Mouse (Mus musculus) hindbrain, embryonic 14.5 days (tissue): Measurements from ENCODE around the gene Wrap53. TPM values are rescaled to one million over a fixed set of nuclear protein-coding genes. Genes with fewer than 3 reads are reported as not detected.

Experiments
- ATAC-seq: fragments of 200-750 bp; cut with Nextera tagmentation; 2 replicates; pipeline ENCODE4 v1.8.0; 2017; ENCODE audit warnings: moderate number of reproducible peaks, mild to moderate bottlenecking, moderate TSS enrichment, moderate library complexity; ENCODE audit not compliant: low FRiP score
- DNase-seq: peaks from one replicate; pipeline ENCODE4 v3.0.0-alpha.2; 2015; ENCODE audit warnings: low spot score
- H3K27ac ChIP-seq: fragments of 300-500 bp; sonication (generic); 2 replicates; pipeline ENCODE4 v1.5.1; 2014; ENCODE audit warnings: mild to moderate bottlenecking, moderate library complexity
- H3K27me3 ChIP-seq: fragments of 300-500 bp; sonication (generic); 2 replicates; pipeline ENCODE4 v1.6.1; 2014; ENCODE audit warnings: mild to moderate bottlenecking, low read length, mixed read lengths; ENCODE audit not compliant: control insufficient read depth, insufficient read depth
- H3K36me3 ChIP-seq: fragments of 300-500 bp; sonication (generic); replicated peaks from 2 replicates; pipeline ENCODE4 v1.6.1; 2014; ENCODE audit not compliant: control insufficient read depth, insufficient read depth
- H3K4me1 ChIP-seq: fragments of 300-500 bp; sonication (generic); replicated peaks from 2 replicates; pipeline ENCODE4 v1.6.1; 2014; ENCODE audit warnings: antibody characterized with exemption, low read length, mixed read lengths; ENCODE audit not compliant: control insufficient read depth, insufficient read depth
- H3K4me2 ChIP-seq: fragments of 300-500 bp; sonication (generic); replicated peaks from 2 replicates; pipeline ENCODE4 v1.6.1; 2014; ENCODE audit warnings: mild to moderate bottlenecking, moderate library complexity
- H3K4me3 ChIP-seq: fragments of 300-500 bp; sonication (generic); replicated peaks from 2 replicates; pipeline ENCODE4 v1.5.1; 2014; ENCODE audit warnings: mild to moderate bottlenecking, low read length
- H3K9ac ChIP-seq: fragments of 300-500 bp; sonication (generic); 2 replicates; pipeline ENCODE4 v1.6.1; 2014
- H3K9me3 ChIP-seq: fragments of 300-500 bp; sonication (generic); 2 replicates; pipeline ENCODE4 v1.6.1; 2016; ENCODE audit warnings: low read length; ENCODE audit not compliant: control insufficient read depth
- WGBS: fragments of 180-500 bp; shearing (Covaris S2); extraction: QIAGEN DNeasy Blood & Tissue Kit; methylation state at CpG from one replicate; pipeline ENCODE4 v1.1.7; 2014; 5-methylcytosine and 5-hydroxymethylcytosine counted together
- polyA plus RNA-seq: library from polyadenylated mRNA; unstranded; fragments of >200 nt; fragmentation: Nextera tagmentation; extraction: Ambion mirVana; gene quantifications from 2 replicates; pipeline ENCODE4 v1.2.1, GENCODE M21; 2014

Wrap53 gene
- polyA plus RNA-seq, 1 experiment from 2014 or later, result 16.8 TPM

DNA sequence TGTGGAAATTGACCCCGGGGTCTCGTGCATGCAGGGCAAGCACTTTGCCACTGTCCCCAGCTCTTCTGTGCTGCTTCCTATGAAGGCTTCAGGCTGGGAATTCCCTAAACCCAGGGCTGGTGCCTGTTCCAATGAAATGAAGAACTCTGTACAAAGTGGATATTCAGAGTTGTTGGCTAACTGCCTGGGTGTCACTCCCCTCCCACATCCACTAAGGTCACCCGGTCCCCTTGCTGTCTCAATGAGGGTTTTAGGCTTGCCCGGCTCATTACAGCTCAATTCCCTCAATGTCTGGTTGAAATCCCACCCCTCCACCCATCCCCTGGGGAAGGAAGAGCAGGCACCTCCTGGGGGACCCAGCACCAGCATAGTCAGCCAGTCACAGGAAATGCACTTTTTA is 60.1 kb downstream of the Wrap53 start:
- no peak overlapping the region for H3K9ac ChIP-seq
- DNase-seq, result no peak
- H3K9me3 ChIP-seq, result no peaks in the 10 kb centered on the region
- no peak overlapping the region for H3K4me3 ChIP-seq
- WGBS, result 76% methylated on average over 4 of the region's 4 CpGs
- no peaks in the 10 kb centered on the region for H3K4me1 ChIP-seq
- no peaks in the 10 kb centered on the region for H3K36me3 ChIP-seq
- no peaks in the 10 kb centered on the region for H3K27me3 ChIP-seq
- H3K27ac ChIP-seq, result no peak overlapping the region
- H3K4me2 ChIP-seq, result no peak overlapping the region
- ATAC-seq, result no peak

DNA sequence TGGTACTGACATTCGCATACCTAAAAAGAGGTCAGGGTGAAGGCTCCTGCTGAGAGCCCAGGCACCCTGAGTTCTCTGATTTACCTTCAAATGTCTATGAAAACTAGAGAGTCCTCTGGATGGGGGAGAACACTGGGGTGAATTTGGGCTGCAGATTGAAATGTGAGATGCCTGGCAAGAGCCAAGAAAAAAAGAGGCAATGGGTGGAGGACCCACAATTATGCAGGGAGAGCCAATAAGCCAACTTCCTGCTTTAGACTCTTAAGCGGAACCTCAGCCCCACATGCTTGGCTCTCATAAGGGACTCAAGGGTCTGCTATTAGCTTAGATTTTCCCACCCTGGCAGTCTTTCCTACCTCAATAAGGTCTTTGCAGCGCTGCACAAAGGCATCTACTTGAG is 63.4 kb downstream of the Wrap53 start:
- ATAC-seq, result no peak
- 82% methylated on average over 3 of the region's 3 CpGs for WGBS
- Histone ChIP-seq H3K9ac (no peak overlapping the region), H3K4me1 (no peaks in the 10 kb centered on the region), H3K36me3 (no peaks in the 10 kb centered on the region), H3K9me3 (no peaks in the 10 kb centered on the region), H3K4me3 (no peak overlapping the region), H3K27ac (no peak overlapping the region), H3K4me2 (no peak overlapping the region), H3K27me3 (no peaks in the 10 kb centered on the region)
- no peak for DNase-seq

DNA sequence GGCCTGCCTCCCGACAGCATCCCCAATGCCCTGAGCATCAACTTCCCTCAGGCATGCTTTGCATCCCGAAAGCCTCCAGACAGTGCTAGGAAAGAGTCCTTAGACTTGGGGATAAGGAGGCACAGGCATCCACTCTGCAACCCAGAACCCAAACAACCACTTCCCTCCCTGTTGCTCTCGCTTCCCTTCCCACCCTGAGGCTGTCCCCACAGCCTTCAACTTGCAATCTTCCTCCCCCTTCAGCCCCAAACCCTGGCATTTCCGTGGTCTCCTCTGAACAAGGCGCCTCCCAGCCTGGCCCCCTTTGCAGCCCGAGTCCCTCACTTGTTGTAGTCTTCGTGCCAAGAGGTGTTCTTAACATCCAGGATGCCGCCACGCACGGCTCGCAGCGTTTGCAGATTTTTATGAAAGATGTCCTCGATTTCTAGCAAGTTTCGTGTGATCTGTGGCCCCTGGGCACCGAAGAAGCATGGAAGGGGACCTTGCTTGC is 63.9 kb downstream of the Wrap53 start:
- DNase-seq (no peak), ATAC-seq (no peak)
- H3K4me1 ChIP-seq, result no peaks in the 10 kb centered on the region
- H3K9me3 ChIP-seq, result no peaks in the 10 kb centered on the region
- no peak overlapping the region for H3K4me3 ChIP-seq
- H3K27me3 ChIP-seq, result no peaks in the 10 kb centered on the region
- H3K36me3 ChIP-seq, result no peaks in the 10 kb centered on the region
- no peak overlapping the region for H3K4me2 ChIP-seq
- H3K9ac ChIP-seq, result no peak overlapping the region
- no peak overlapping the region for H3K27ac ChIP-seq
- 73% methylated on average over 15 of the region's 15 CpGs for WGBS

DNA sequence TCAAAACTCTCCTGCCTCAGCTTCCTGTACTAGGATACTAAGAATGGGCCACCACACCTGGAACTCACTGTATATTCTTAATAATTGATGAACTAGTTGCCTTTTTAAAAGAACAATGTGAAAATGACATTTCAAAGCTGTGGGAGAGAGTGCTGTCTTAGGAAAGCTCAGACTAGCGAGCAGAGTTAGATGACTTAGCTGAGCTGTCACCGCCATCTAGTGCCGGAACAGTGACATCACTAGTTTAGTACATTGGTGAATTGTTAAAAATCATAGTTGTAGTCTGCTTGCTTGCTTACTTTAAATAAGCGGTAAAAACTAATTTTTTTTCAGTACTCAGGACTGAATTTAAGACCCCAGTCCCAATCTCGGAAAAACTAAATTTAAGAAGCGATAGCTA is 66.2 kb downstream of the Wrap53 start:
- Histone ChIP-seq H3K27me3 (no peaks in the 10 kb centered on the region), H3K36me3 (no peaks in the 10 kb centered on the region), H3K9ac (no peak overlapping the region), H3K4me1 (no peaks in the 10 kb centered on the region), H3K4me3 (no peak overlapping the region), H3K27ac (no peak overlapping the region), H3K4me2 (no peak overlapping the region), H3K9me3 (no peaks in the 10 kb centered on the region)
- DNase-seq (peak; percentile 84), ATAC-seq (no peak)
- 11% methylated on average over 6 of the region's 6 CpGs for WGBS

Other genes with a start within 250 kb of the Wrap53 start
- 224 and 231 TPM in 2 replicates for gene Rnf227, start 239.8 kb downstream of the Wrap53 start, polyA plus RNA-seq
- gene Chd3, start 210.8 kb downstream of the Wrap53 start, polyA plus RNA-seq, result 67.5 and 76.6 TPM in 2 replicates
- gene Naa38, start 184.8 kb downstream of the Wrap53 start, polyA plus RNA-seq, result 117 and 130 TPM in 2 replicates
- 23.9 and 26.7 TPM in 2 replicates for gene Cyb5d1, start 184.6 kb downstream of the Wrap53 start, polyA plus RNA-seq
- gene Tmem88, start 182.0 kb downstream of the Wrap53 start, polyA plus RNA-seq, result 5.4 and 7.7 TPM in 2 replicates
- 26.8 and 33.0 TPM in 2 replicates for gene Kdm6b, start 166.6 kb downstream of the Wrap53 start, polyA plus RNA-seq
- 4.8 and 4.9 TPM in 2 replicates for gene Dnah2, start 31.1 kb downstream of the Wrap53 start, polyA plus RNA-seq
- 39.9 and 40.8 TPM in 2 replicates for gene Efnb3, start 20.1 kb downstream of the Wrap53 start, polyA plus RNA-seq
- gene Trp53, start 104 bp upstream of the Wrap53 start, polyA plus RNA-seq, result 55.7 TPM in 2 replicates
- 72.1 and 94.2 TPM in 2 replicates for gene Atp1b2, start 25.7 kb upstream of the Wrap53 start, polyA plus RNA-seq
- gene Shbg, start 37.6 kb upstream of the Wrap53 start, polyA plus RNA-seq, result not detected in 2 replicates
- gene Sat2, start 41.8 kb upstream of the Wrap53 start, polyA plus RNA-seq, result 16.9 and 24.5 TPM in 2 replicates
- gene Fxr2, start 52.7 kb upstream of the Wrap53 start, polyA plus RNA-seq, result 27.9 and 35.1 TPM in 2 replicates
- gene Sox15, start 75.1 kb upstream of the Wrap53 start, polyA plus RNA-seq, result not detected in 2 replicates
- 47.4 and 63.7 TPM in 2 replicates for gene Mpdu1, start 82.4 kb upstream of the Wrap53 start, polyA plus RNA-seq
- gene Cd68, start 85.9 kb upstream of the Wrap53 start, polyA plus RNA-seq, result 8.0 and 10.3 TPM in 2 replicates
- 559 and 579 TPM in 2 replicates for gene Eif4a1, start 92.2 kb upstream of the Wrap53 start, polyA plus RNA-seq
- gene Senp3, start 101.8 kb upstream of the Wrap53 start, polyA plus RNA-seq, result 96.2 and 99.2 TPM in 2 replicates
- 0.20 and 0.55 TPM in 2 replicates for gene Tnfsf13, start 105.5 kb upstream of the Wrap53 start, polyA plus RNA-seq
- 4.2 and 5.0 TPM in 2 replicates for gene Tnfsf12, start 115.6 kb upstream of the Wrap53 start, polyA plus RNA-seq
- 1.1 and 2.6 TPM in 2 replicates for gene Tnfsfm13, start 115.8 kb upstream of the Wrap53 start, polyA plus RNA-seq
- gene Polr2a, start 178.4 kb upstream of the Wrap53 start, polyA plus RNA-seq, result 24.3 and 26.9 TPM in 2 replicates
- gene Slc35g3, start 181.7 kb upstream of the Wrap53 start, polyA plus RNA-seq, result 0.27 and 0.39 TPM in 2 replicates
- gene Zbtb4, start 185.7 kb upstream of the Wrap53 start, polyA plus RNA-seq, result 4.6 TPM in 2 replicates
- gene Chrnb1, start 215.7 kb upstream of the Wrap53 start, polyA plus RNA-seq, result 1.4 and 1.6 TPM in 2 replicates
- gene Fgf11, start 221.6 kb upstream of the Wrap53 start, polyA plus RNA-seq, result 4.3 TPM in 2 replicates
- gene Tmem102, start 225.4 kb upstream of the Wrap53 start, polyA plus RNA-seq, result 0.90 and 1.9 TPM in 2 replicates
- not detected in 2 replicates for gene Gm39566, start 235.0 kb upstream of the Wrap53 start, polyA plus RNA-seq
- gene Spem2, start 238.2 kb upstream of the Wrap53 start, polyA plus RNA-seq, result not detected in 2 replicates
- 0.40 and 0.44 TPM in 2 replicates for gene Spem1, start 241.9 kb upstream of the Wrap53 start, polyA plus RNA-seq